Mouse (Mus musculus) MEL (cell line): Measurements from ENCODE around the gene Slc22a21. TPM values are rescaled to one million over a fixed set of nuclear protein-coding genes. Genes with fewer than 3 reads are reported as not detected.
"Not testable (repeated sequence)": the region's sequence is repeated elsewhere in the genome, so short reads cannot be mapped to it uniquely, and the experiment has no call there.

Source experiments
- DNase-seq: peaks from one replicate; pipeline ENCODE4 v3.0.0; 2011; ENCODE audit warnings: low read depth, low spot score
- H3K27ac ChIP-seq: 2 replicates; pipeline ENCODE4 v1.5.1; 2012; ENCODE audit warnings: low read depth, mild to moderate bottlenecking, control low read depth, low read length, moderate library complexity; ENCODE audit not compliant: control insufficient read depth
- H3K27me3 ChIP-seq, 2 experiments: fragments of 150-350 bp in 1 of 2; sonication (generic) in 1 of 2; 2 replicates each; pipeline ENCODE4 v1.6.1; 2012; ENCODE audit warnings: low read length in 2 of 2, mild to moderate bottlenecking in 2 of 2, improper control_type of control experiment in 1 of 2, moderate library complexity in 1 of 2; ENCODE audit not compliant: insufficient read depth in 2 of 2, control insufficient read depth in 1 of 2
- H3K36me3 ChIP-seq, 2 experiments: 2 replicates each; pipeline ENCODE4 v1.6.1; 2012 to 2014; ENCODE audit warnings: low read length in 2 of 2, improper control_type of control experiment in 1 of 2, inconsistent platforms in 1 of 2, mild to moderate bottlenecking in 1 of 2; ENCODE audit not compliant: insufficient read depth in 2 of 2, control insufficient read depth in 1 of 2
- H3K4me1 ChIP-seq, 2 experiments: fragments of 150-350 bp in 1 of 2; sonication (generic) in 1 of 2; 2 replicates each; pipeline ENCODE4 v1.6.1; 2012; ENCODE audit warnings: low read length in 2 of 2, improper control_type of control experiment in 1 of 2, mild to moderate bottlenecking in 1 of 2; ENCODE audit not compliant: insufficient read depth in 2 of 2, control insufficient read depth in 1 of 2
- H3K4me3 ChIP-seq, 2 experiments: fragments of 150-350 bp in 1 of 2; sonication (generic) in 1 of 2; 2 replicates each; pipeline ENCODE4 v1.5.1; 2012; ENCODE audit warnings: low read depth in 2 of 2, low read length in 2 of 2, mild to moderate bottlenecking in 2 of 2, moderate library complexity in 2 of 2, control low read depth in 1 of 2, improper control_type of control experiment in 1 of 2; ENCODE audit not compliant: control insufficient read depth in 1 of 2, insufficient read depth in 1 of 2
- H3K79me2 ChIP-seq: 2 replicates; pipeline ENCODE4 v1.6.1; 2012; ENCODE audit warnings: mild to moderate bottlenecking, low read length, moderate library complexity; ENCODE audit not compliant: control insufficient read depth, poor library complexity, insufficient read depth
- H3K9ac ChIP-seq: 2 replicates; pipeline ENCODE4 v1.6.1; 2012; ENCODE audit warnings: low read depth, mild to moderate bottlenecking, control low read depth, low read length, moderate library complexity; ENCODE audit not compliant: control insufficient read depth, poor library complexity, severe bottlenecking
- H3K9me3 ChIP-seq: fragments of 150-350 bp; sonication (generic); replicated peaks from 2 replicates; pipeline ENCODE4 v1.6.1; 2012; ENCODE audit warnings: mild to moderate bottlenecking, low read length, improper control_type of control experiment, moderate library complexity; ENCODE audit not compliant: insufficient read depth
- CHD1 ChIP-seq: IDR thresholded peaks from 2 replicates; pipeline ENCODE4 v1.6.1; 2012; ENCODE audit warnings: low read depth, mild to moderate bottlenecking, inconsistent platforms, low read length, improper control_type of control experiment
- CTCF ChIP-seq, 3 experiments: IDR thresholded peaks in 2 of 3; conservative IDR thresholded peaks in 1 of 3; 2 replicates each; pipeline ENCODE4 v1.5.1; 2011 to 2012; ENCODE audit warnings: low read length in 3 of 3, low read depth in 2 of 3, mild to moderate bottlenecking in 2 of 3, improper control_type of control experiment in 1 of 3, inconsistent platforms in 1 of 3, mixed read lengths in 1 of 3, moderate library complexity in 1 of 3; ENCODE audit not compliant: control insufficient read depth in 1 of 3, insufficient read depth in 1 of 3, poor library complexity in 1 of 3, severe bottlenecking in 1 of 3
- EP300 ChIP-seq, 2 experiments: IDR thresholded peaks; 2 replicates each; pipeline ENCODE4 v1.6.1; 2011; ENCODE audit warnings: improper control_type of control experiment in 2 of 2, low read length in 2 of 2, low read depth in 1 of 2, mild to moderate bottlenecking in 1 of 2
- ETS1 ChIP-seq: IDR thresholded peaks from 2 replicates; pipeline ENCODE4 v1.6.1; 2012; ENCODE audit warnings: low read depth, mild to moderate bottlenecking, inconsistent platforms, low read length, improper control_type of control experiment, moderate library complexity
- GABPA ChIP-seq: IDR thresholded peaks from 2 replicates; pipeline ENCODE4 v1.6.1; 2012; ENCODE audit warnings: low read depth, mild to moderate bottlenecking, inconsistent platforms, low read length, improper control_type of control experiment, moderate library complexity
- GATA1 ChIP-seq: IDR thresholded peaks from 2 replicates; pipeline ENCODE4 v1.6.1; 2011; ENCODE audit warnings: low read depth, low read length, improper control_type of control experiment
- MYC ChIP-seq: IDR thresholded peaks from 2 replicates; pipeline ENCODE4 v1.6.1; 2011; ENCODE audit warnings: low read depth, mild to moderate bottlenecking, low read length, improper control_type of control experiment, moderate library complexity
- RAD21 ChIP-seq: IDR thresholded peaks from 2 replicates; pipeline ENCODE4 v1.6.1; 2011; ENCODE audit warnings: mild to moderate bottlenecking, low read depth, low read length, improper control_type of control experiment
- SMC3 ChIP-seq: IDR thresholded peaks from 2 replicates; pipeline ENCODE4 v1.6.1; 2011; ENCODE audit warnings: low read depth, low read length, improper control_type of control experiment
- TAL1 ChIP-seq: IDR thresholded peaks from 2 replicates; pipeline ENCODE4 v1.6.1; 2012; ENCODE audit warnings: mild to moderate bottlenecking, inconsistent platforms, low read length, moderate library complexity, mixed read lengths
- TBP ChIP-seq: IDR thresholded peaks from 2 replicates; pipeline ENCODE4 v1.8.0; 2011; ENCODE audit warnings: low read depth, low read length, improper control_type of control experiment
- TCF12 ChIP-seq: IDR thresholded peaks from 2 replicates; pipeline ENCODE4 v1.6.1; 2014; ENCODE audit warnings: low read depth, mild to moderate bottlenecking, inconsistent platforms, low read length, improper control_type of control experiment, moderate library complexity
- USF1 ChIP-seq: IDR thresholded peaks from 2 replicates; pipeline ENCODE4 v1.6.1; 2014; ENCODE audit warnings: low read depth, mild to moderate bottlenecking, inconsistent platforms, low read length, improper control_type of control experiment, moderate library complexity
- ZC3H11A ChIP-seq: IDR thresholded peaks from 2 replicates; pipeline ENCODE4 v1.6.1; 2012; ENCODE audit warnings: low read depth, mild to moderate bottlenecking, inconsistent platforms, low read length, improper control_type of control experiment
- polyA plus RNA-seq, 2 experiments: library from polyadenylated mRNA; stranded (reverse) in 1 of 2; unstranded in 1 of 2; fragments of >175 nt in 1 of 2; fragments of >200 nt in 1 of 2; gene quantifications; 2 replicates each; pipeline versions ENCODE4 v1.2.1 to v1.2.4; 2012; ENCODE audit warnings: low replicate concordance in 2 of 2, low read depth in 1 of 2; ENCODE audit not compliant: insufficient read length in 2 of 2, insufficient read depth in 1 of 2, missing spikeins in 1 of 2
- total RNA-seq: library from RNA; depleted of rRNA; stranded (reverse); fragments of 300-350 nt; gene quantifications from 2 replicates; pipeline ENCODE4 v1.2.3, GENCODE M21; 2012

Gene Slc22a21
- total and polyA plus RNA-seq, 3 experiments: 4.7 to 6.9 TPM; not detected in 1

DNA sequence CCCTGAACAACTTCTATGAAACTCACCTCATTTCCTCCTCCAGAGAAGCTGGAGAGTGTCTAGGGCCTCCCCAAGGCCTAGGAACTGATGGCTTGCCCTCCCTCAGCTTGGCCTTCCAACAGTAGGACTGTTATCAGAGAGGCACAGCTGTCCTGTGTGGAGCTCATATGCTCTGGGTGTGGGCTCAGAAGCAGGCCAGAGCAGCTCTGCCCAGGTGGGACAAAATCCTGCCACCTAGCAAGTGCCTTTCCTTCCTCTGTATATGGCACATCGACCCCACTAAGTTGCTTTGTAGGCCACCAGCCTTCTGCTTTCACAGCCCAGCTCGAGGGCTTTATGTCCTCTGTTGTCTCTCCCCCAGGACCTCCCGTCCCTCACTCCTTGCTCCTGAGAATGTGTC lies 24.6 kb upstream of the Slc22a21 start:
- H3K27me3 ChIP-seq: no peaks in the 10 kb centered on the region
- DNase-seq: peak; percentile 75
- H3K9ac ChIP-seq: no peak overlapping the region
- H3K79me2 ChIP-seq: no peaks in the 10 kb centered on the region
- H3K4me3 ChIP-seq: no peak overlapping the region
- H3K4me1 ChIP-seq: peaks cover 6 to 13% of the 10 kb centered on the region in 2 experiments
- TF ChIP-seq TCF12 (peak; percentile 57), GATA1 (peak; percentile 57), ETS1 (no peak), USF1 (no peak), TAL1 (peak; percentile 85), CTCF (IDR thresholded peaks at IDR 0.05 in 2 of 3, conservative IDR thresholded peaks at IDR 0.05 in 1 of 3; ENCODE audit: control insufficient read depth in 1 of 3, insufficient read depth in 1 of 3, low read depth in 2 of 3, low read length in 3 of 3, poor library complexity in 1 of 3, severe bottlenecking in 1 of 3) (no peak), EP300 (IDR thresholded peaks at IDR 0.05; ENCODE audit: low read depth in 1 of 2, low read length in 2 of 2) (peak in 1 of 2 experiments; percentile 62; a peak in 2 of 4 replicates)
- no peaks in the 10 kb centered on the region for H3K9me3 ChIP-seq
- H3K36me3 ChIP-seq: no peaks in the 10 kb centered on the region; a peak in 1 of 4 replicates
- no peak overlapping the region for H3K27ac ChIP-seq

DNA sequence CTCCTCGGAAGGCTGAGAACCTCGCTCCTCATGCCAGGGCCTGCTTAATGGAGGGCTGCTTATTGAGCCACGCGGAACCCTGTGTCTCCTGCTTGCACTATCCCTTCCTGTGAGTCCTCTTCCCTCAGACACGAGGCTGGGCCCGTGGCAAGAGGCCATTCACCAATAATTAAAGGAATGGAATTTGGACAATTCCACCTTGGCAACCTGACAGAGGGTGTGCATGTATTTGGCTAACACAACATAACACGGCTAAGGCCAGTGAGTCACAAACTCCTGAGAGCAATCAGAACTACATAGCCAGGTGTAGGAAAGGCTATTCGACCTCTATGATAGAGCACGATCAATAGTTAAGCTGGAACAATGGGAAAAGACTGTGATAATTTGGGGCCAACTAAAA lies 24.1 kb upstream of the Slc22a21 start:
- Histone ChIP-seq H3K9ac (no peak overlapping the region), H3K4me1 (peaks cover 6 to 13% of the 10 kb centered on the region in 2 experiments), H3K36me3 (no peaks in the 10 kb centered on the region; a peak in 1 of 4 replicates), H3K9me3 (no peaks in the 10 kb centered on the region), H3K4me3 (no peak overlapping the region), H3K79me2 (no peaks in the 10 kb centered on the region), H3K27me3 (no peaks in the 10 kb centered on the region), H3K27ac (no peak overlapping the region)
- no peak for DNase-seq
- no peak for TF ChIP-seq TBP
- TF ChIP-seq MYC: no peak
- no peak for TF ChIP-seq GABPA
- TF ChIP-seq CHD1: no peak

DNA sequence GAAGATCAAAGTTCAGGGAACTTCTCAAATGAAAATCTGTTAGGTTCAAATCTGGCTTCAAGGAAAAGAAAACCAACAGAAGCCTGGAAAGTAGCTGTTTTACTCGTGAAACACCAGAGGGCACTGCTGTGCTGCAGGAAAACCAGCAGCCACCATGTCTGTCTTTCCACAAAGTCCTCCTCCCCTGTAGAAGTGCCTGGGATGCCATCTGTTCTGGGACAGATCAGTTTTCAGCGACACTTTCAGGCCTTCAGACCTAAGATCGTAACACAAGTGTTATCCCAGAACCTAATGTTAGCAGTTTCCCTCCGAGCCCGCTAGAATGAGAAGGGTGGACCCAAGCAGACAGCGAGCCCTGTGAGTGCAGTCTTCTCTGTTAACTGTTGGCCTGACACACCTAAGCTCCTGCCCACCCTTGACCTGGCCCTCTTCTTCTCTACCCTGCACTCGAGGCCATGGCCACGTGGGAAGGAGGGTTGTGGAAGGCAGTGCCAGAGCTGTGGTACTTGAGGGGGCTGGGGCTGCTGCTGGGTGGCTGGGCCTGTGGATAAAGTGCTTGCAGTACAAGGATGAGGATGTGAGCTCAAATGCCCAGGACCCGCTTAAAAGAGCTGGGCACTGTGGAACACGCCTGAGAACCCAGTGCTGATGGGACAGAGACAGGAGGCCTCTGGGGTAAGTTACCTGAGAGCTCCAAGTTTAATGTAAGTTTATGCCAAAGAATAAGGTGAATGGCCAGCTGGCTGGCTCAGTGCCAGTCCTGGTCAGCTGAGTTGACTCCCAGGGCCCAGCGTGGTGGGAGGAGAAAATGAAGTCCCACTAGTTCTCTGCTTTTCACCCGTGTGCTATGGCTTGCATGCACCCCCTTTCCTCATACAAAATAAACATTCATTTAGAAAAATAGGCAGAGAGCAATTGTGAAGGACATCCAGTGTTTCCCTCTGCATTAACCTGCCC lies 22.9 kb upstream of the Slc22a21 start:
- TF ChIP-seq SMC3 (peak; percentile 98), RAD21 (peak; percentile 93), ZC3H11A (peak; percentile 96), CTCF (IDR thresholded peaks at IDR 0.05 in 2 of 3, conservative IDR thresholded peaks at IDR 0.05 in 1 of 3; ENCODE audit: control insufficient read depth in 1 of 3, insufficient read depth in 1 of 3, low read depth in 2 of 3, low read length in 3 of 3, poor library complexity in 1 of 3, severe bottlenecking in 1 of 3) (peak; percentile 77 to 93 (median 91))
- not testable (repeated sequence) for H3K36me3 ChIP-seq, H3K4me3 ChIP-seq, H3K9me3 ChIP-seq, H3K9ac ChIP-seq, H3K79me2 ChIP-seq, H3K27ac ChIP-seq, H3K27me3 ChIP-seq
- H3K4me1 ChIP-seq: peaks cover 6 to 13% of the 10 kb centered on the region in 2 experiments
- peak; percentile 84 for DNase-seq
